Mouse (Mus musculus): ENCODE measurements around the gene Rgs12.

DNA sequence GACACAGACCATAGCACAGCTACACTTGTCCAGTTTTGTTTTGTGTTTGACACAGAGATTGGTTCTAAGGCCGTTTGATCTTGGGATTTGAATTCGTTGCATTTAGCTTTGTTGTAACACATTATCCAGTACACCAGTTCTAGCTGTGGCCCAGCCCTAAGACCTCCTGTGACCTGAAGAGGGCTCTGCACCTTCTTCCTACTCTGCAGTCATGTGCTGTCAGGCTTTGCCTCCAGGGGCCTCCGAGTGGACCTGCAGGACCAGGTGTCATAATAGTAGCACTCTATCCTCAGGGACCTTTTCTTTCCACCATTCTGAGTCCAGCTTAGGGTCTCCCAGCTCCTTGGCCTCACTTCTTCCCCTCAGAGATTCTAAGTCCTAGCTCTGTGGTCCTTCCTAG is 23.2 kb downstream of the Rgs12 start:
- TF ChIP-seq CTCF (IDR thresholded peaks at IDR 0.05; ENCODE audit: insufficient read depth, low read length) (no peak), POLR2A (IDR thresholded peaks at IDR 0.05; ENCODE audit: borderline replicate concordance, extremely low read depth, low read depth, low read length) (no peak)
